Mouse (Mus musculus) forebrain, embryonic 10.5 days (tissue): ENCODE data around the gene Podxl2. TPM values are rescaled to one million over a fixed set of nuclear protein-coding genes. Genes with fewer than 3 reads are reported as not detected.

Experiments used
- DNase-seq: peaks from one replicate; pipeline ENCODE4 v3.0.0-alpha.2; 2017; ENCODE audit warnings: low spot score; ENCODE audit errors: extremely low spot score
- H3K27ac ChIP-seq: fragments of 300-500 bp; sonication (generic); 2 replicates; pipeline ENCODE4 v1.5.1; 2016; ENCODE audit warnings: mild to moderate bottlenecking
- H3K27me3 ChIP-seq: fragments of 300-500 bp; sonication (generic); 2 replicates; pipeline ENCODE4 v1.6.1; 2016; ENCODE audit warnings: mild to moderate bottlenecking; ENCODE audit not compliant: poor library complexity, severe bottlenecking
- H3K36me3 ChIP-seq: fragments of 300-500 bp; sonication (generic); replicated peaks from 2 replicates; pipeline ENCODE4 v1.6.1; 2016; ENCODE audit warnings: mild to moderate bottlenecking, moderate library complexity
- H3K4me1 ChIP-seq: fragments of 300-500 bp; sonication (generic); 2 replicates; pipeline ENCODE4 v1.6.1; 2016
- H3K4me3 ChIP-seq: fragments of 300-500 bp; sonication (generic); 2 replicates; pipeline ENCODE4 v1.5.1; 2016; ENCODE audit warnings: mild to moderate bottlenecking, moderate library complexity
- H3K9me3 ChIP-seq: fragments of 300-500 bp; sonication (generic); 2 replicates; pipeline ENCODE4 v1.6.1; 2016; ENCODE audit warnings: mild to moderate bottlenecking, moderate library complexity
- WGBS: fragments of 180-500 bp; shearing (Covaris S2); methylation state at CpG from one replicate; pipeline ENCODE4 v1.1.7; 2016; 5-methylcytosine and 5-hydroxymethylcytosine counted together
- polyA plus RNA-seq: library from polyadenylated mRNA; unstranded; fragments of >200 nt; fragmentation: Nextera tagmentation; extraction: Ambion mirVana; gene quantifications from 2 replicates; pipeline ENCODE4 v1.2.1, GENCODE M21; 2016

Gene Podxl2
- polyA plus RNA-seq, 1 experiment from 2014 or later, result 52.8 TPM

DNA sequence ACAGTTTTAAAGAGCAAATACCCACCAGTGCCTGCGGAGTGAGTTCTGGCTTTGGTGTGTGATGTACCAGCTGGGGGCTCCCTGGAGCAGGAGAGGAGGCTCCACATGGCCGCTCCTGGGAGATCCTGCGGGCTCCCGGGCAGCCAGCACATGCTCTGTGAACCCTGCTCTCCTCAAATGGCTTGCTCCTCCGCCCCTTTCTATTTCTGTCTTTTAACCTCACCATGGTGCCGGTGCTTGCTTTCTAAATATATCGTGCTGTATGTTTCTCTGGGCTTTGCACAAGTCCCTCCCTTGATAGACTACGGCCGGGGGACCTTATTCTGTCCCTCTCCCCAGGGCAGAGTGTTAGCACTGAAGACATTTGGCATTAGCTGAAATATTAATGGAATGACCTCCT, 17.6 kb downstream of the Podxl2 start:
- peaks cover 23% of the 10 kb centered on the region for H3K36me3 ChIP-seq
- H3K27me3 ChIP-seq, result no peaks in the 10 kb centered on the region
- peaks cover 8% of the 10 kb centered on the region; the same call in 1 of the 2 replicates for H3K9me3 ChIP-seq
- H3K4me3 ChIP-seq, result no peak overlapping the region
- no peak for DNase-seq
- H3K4me1 ChIP-seq, result no peaks in the 10 kb centered on the region
- WGBS, result 57% methylated on average over 9 of the region's 9 CpGs
- H3K27ac ChIP-seq, result no peak overlapping the region

DNA sequence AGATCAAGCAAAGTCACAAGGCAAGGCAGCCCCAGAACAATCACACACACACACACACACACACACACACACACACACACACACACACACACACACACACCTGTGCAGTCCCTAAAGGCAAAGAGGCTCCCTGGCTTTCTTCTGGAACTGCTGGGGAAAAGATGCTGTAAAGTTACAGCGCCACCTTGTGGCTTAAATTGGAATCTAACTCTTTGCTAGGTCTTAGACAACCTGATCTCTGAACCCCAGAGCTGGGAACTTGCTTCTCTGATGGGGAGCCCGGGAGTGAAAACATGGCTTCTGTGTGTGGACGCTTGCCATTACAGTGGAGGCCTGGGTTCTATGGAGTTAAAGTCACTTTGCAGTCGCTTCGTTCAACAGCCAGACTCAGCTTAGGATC, 19.2 kb downstream of the Podxl2 start:
- 21% methylated on average over 5 of the region's 5 CpGs for WGBS
- Histone ChIP-seq H3K36me3 (peaks cover 7% of the 10 kb centered on the region; the same call in 1 of the 2 replicates), H3K4me1 (no peaks in the 10 kb centered on the region), H3K4me3 (no peak overlapping the region), H3K9me3 (no peaks in the 10 kb centered on the region), H3K27me3 (no peaks in the 10 kb centered on the region), H3K27ac (no peak overlapping the region)
- peak; percentile 53 for DNase-seq

GRCm38 (mm10) chr6:88854509-88854908, 20.3 kb downstream of the Podxl2 start:
- Histone ChIP-seq H3K36me3 (peaks cover under 1% of the 10 kb centered on the region), H3K9me3 (no peaks in the 10 kb centered on the region), H3K4me1 (no peaks in the 10 kb centered on the region), H3K27me3 (no peaks in the 10 kb centered on the region), H3K27ac (no peak overlapping the region), H3K4me3 (no peak overlapping the region)
- 83% methylated on average over 5 of the region's 5 CpGs for WGBS
- no peak for DNase-seq

DNA sequence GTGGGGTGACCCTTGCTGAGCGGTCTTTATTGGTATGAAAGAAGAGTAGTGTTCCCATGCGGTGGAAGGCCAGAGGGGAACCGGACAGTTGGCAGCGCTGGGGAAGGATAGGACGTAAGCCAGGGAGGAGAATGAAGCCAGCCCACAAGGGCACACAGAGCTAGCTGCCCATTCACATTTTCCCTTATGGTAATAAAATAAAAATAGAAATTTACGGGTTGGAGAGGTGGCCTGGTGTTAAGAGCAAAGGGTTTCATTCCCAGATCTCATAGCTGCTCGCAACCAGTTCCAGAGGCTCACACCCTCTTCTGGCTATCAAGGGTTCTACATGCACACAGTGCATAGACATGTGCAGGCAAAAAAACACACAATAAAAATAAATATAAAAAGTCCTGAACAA, 24.8 kb downstream of the Podxl2 start:
- 95% methylated on average over 7 of the region's 7 CpGs for WGBS
- Histone ChIP-seq H3K27ac (no peak overlapping the region), H3K4me1 (no peaks in the 10 kb centered on the region), H3K9me3 (no peaks in the 10 kb centered on the region), H3K27me3 (no peaks in the 10 kb centered on the region), H3K4me3 (no peak overlapping the region), H3K36me3 (peaks cover 16% of the 10 kb centered on the region)
- no peak for DNase-seq

DNA sequence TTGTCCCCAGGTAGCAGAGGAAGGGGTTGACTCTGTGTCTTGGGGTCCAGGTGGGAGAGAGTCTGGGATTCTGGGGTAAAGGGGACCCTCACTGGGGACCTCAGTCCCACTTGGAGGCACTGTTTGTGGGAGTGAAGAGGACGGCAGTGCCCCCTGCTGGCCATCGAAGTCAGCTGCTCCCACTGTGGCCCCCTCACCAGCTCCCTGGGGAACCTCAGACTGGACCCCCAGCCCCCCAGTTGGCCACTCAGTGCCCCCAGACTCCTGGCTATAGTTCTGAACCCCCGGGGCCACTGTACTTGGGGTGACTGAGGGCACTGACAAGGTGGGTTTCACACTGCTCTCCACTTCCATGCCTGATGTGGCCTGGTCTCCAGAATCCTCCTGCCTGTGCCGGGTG, 25.6 kb downstream of the Podxl2 start:
- Histone ChIP-seq H3K4me3 (no peak overlapping the region), H3K27ac (no peak overlapping the region), H3K4me1 (no peaks in the 10 kb centered on the region), H3K9me3 (no peaks in the 10 kb centered on the region), H3K36me3 (peaks cover 16% of the 10 kb centered on the region), H3K27me3 (no peaks in the 10 kb centered on the region)
- no peak for DNase-seq
- 48% methylated on average over 4 of the region's 4 CpGs for WGBS

DNA sequence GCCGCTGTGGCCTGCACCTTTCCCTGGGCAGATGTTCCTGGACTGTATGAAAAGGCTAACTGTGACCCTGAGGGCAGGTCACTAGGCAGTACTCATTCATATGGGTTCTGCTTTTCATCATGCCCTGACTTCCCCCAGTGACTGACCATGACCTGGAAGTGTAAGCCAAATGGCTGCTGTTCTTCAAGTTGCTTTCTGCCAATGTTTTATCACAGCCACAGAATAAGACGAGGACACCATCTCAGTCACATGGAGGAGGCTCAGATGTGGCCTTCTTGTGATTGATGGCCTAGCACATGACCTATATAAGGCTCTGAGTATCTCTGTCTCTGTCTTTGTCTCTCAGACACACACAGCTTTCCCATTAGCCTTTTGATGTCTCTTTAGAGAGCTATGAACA, 27.3 kb downstream of the Podxl2 start:
- peaks cover 16% of the 10 kb centered on the region for H3K36me3 ChIP-seq
- no peak overlapping the region for H3K27ac ChIP-seq
- DNase-seq, result no peak
- WGBS, result 64% methylated on average over 2 of the region's 2 CpGs
- H3K9me3 ChIP-seq, result no peaks in the 10 kb centered on the region
- peaks cover 10% of the 10 kb centered on the region for H3K4me1 ChIP-seq
- H3K27me3 ChIP-seq, result no peaks in the 10 kb centered on the region
- no peak overlapping the region for H3K4me3 ChIP-seq

GRCm38 (mm10) chr6:88844901-88845565, 29.8 kb downstream of the Podxl2 start:
- WGBS, result 86% methylated on average over 7 of the region's 7 CpGs

GRCm38 (mm10) chr6:88843781-88844725, 30.8 kb downstream of the Podxl2 start:
- Histone ChIP-seq H3K9me3 (no peaks in the 10 kb centered on the region), H3K36me3 (peaks cover 11% of the 10 kb centered on the region), H3K4me3 (no peak overlapping the region), H3K27ac (no peak overlapping the region), H3K4me1 (peaks cover 23% of the 10 kb centered on the region), H3K27me3 (no peaks in the 10 kb centered on the region)
- no peak for DNase-seq
- WGBS, result 71% methylated on average over 9 of the region's 9 CpGs

More at GRCm38 (mm10) chr6:88844901-88845565, 29.8 kb downstream of the Podxl2 start:
- Histone ChIP-seq H3K27me3 (no peaks in the 10 kb centered on the region), H3K36me3 (peaks cover 16% of the 10 kb centered on the region), H3K4me1 (peaks cover 23% of the 10 kb centered on the region), H3K27ac (no peak overlapping the region), H3K4me3 (no peak overlapping the region), H3K9me3 (no peaks in the 10 kb centered on the region)
- DNase-seq, result no peak

DNA sequence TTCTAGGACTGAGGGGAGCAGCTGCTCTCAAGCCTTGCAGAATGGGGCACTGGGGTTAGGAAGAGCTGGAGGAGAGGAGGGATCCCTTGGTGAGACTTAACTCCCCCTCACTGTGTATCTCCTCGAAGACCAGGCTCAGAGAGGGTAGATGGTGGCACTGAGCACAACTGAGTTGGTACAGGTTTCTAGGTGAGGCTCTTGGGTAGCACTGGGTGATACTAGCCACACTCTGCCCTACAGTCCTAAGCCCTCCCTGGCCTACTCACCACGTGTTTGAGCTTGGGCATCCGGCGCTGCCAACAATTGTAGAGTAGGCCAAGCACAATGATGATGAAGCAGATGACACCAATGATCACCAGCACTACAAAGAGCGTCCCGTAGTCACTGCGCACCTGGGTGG, 31.6 kb downstream of the Podxl2 start:
- DNase-seq, result no peak
- Histone ChIP-seq H3K27me3 (no peaks in the 10 kb centered on the region), H3K4me3 (peak overlapping the region; percentile 83), H3K4me1 (peaks cover 23% of the 10 kb centered on the region), H3K27ac (peak overlapping the region; percentile 88), H3K36me3 (peaks cover 14% of the 10 kb centered on the region), H3K9me3 (no peaks in the 10 kb centered on the region)
- 71% methylated on average over 7 of the region's 7 CpGs for WGBS

DNA sequence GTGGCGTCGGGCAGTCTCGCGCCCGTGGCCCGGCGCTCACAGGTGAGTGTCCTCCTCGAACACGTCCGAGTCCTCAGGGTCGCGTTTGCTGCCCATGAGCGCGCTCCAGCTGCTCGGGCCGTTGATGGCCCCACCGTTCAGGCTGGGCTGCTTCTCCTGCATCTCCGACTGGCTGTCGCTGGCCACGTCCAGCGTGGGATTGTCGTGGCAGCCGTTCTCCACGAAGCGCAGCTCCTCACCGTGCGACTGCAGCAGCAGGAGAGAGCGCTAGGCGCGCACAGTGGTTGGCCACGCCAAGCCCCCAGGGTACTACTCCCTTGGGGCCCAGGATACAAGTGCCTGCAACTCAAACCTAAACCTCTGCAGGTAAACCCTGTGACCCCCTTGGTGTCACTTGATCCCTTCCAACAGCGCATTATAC, 32.1 kb downstream of the Podxl2 start:
- Histone ChIP-seq H3K27me3 (no peaks in the 10 kb centered on the region), H3K36me3 (peaks cover 19% of the 10 kb centered on the region), H3K4me3 (peak overlapping the region; percentile 83), H3K4me1 (peaks cover 23% of the 10 kb centered on the region), H3K9me3 (no peaks in the 10 kb centered on the region), H3K27ac (peak overlapping the region; percentile 88)
- DNase-seq, result no peak
- WGBS, result under 1% methylated on average over 32 of the region's 32 CpGs

DNA sequence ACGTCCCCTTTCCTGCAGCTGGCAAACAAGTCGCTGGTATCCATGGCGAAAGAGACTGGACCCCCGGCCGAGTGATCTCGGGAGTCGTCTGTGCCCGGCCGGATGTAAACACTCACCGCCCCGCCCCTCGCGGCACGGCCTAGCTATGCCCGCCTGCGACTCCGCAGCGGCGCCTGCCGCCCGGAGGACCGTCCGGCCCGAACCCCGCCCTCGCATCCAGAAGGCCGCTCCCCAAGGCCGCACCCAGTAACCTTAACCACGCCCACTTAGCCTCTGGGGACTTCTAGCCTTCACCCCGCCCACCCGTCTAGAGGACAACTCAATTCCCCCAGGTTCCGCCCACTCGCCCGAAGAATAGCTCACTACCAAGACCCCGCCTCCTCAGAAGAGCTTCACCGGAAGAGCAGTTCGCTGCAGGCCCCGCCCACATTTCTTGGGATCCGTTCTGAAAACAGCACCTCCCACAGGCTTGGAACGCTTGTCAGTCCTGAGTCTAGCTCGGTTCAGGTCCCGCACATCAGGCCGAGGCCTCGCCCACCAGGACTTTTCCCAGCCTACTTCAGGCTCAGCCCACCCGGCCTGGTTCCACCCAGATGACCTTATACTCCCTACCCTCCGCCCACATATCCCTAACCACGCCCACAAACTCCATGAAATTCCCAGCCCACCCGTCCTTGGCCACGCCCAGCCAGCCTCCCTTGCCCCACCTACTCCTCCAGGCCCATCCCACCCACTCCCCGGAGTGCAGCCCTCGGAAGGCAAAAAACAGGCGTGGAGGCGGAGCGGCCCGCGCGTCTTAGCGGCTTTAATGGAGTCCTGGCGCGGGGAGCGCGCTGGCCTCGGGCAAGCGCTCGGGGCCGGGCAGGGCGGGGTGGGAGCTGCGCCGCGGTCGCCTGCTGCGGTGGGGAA, 32.8 kb downstream of the Podxl2 start, which contains the start of gene Abtb1:
TSS of gene Abtb1 (minus strand) at position 204 of the 909 bp plus-strand sequence.
- under 1% methylated on average over 72 of the region's 72 CpGs for WGBS
- peaks cover 25% of the 10 kb centered on the region for H3K36me3 ChIP-seq
- H3K4me1 ChIP-seq, result peaks cover 23% of the 10 kb centered on the region
- H3K9me3 ChIP-seq, result no peaks in the 10 kb centered on the region
- H3K27me3 ChIP-seq, result no peaks in the 10 kb centered on the region
- H3K4me3 ChIP-seq, result peak within 1 kb of the TSS; percentile 83
- peak within 1 kb of the TSS; percentile 88 for H3K27ac ChIP-seq
- DNase-seq, result peak; percentile 98

- H3K4me3 ChIP-seq, result peak overlapping the region; percentile 83
- H3K36me3 ChIP-seq, result peaks cover 31% of the 10 kb centered on the region
- H3K27me3 ChIP-seq, result no peaks in the 10 kb centered on the region
- H3K4me1 ChIP-seq, result peaks cover 23% of the 10 kb centered on the region
- no peaks in the 10 kb centered on the region for H3K9me3 ChIP-seq
- under 1% methylated on average over 22 of the region's 22 CpGs for WGBS
- no peak for DNase-seq
- peak overlapping the region; percentile 88 for H3K27ac ChIP-seq
Measured at GRCm38 (mm10) chr6:88841514-88841780, 33.4 kb downstream of the Podxl2 start.
